Mouse (Mus musculus): ENCODE results near the gene B3gnt3. TPM values are rescaled to one million over a fixed set of nuclear protein-coding genes. Genes with fewer than 3 reads are reported as not detected.
A peak's percentile ranks its signal among the peaks of the same experiment; 100 is the strongest.

B3gnt3 gene
- polyA plus RNA-seq, 1 experiment from 2014 or later = 0.32 TPM

- H3K27ac ChIP-seq = peak within 1 kb of the TSS; percentile 66
- peaks cover 63% of the 10 kb centered on the region for H3K4me1 ChIP-seq (replicated peaks)
- peak within 1 kb of the TSS; percentile 91 for H3K9ac ChIP-seq
- no peaks in the 10 kb centered on the region for H3K36me3 ChIP-seq
- H3K4me2 ChIP-seq = peak within 1 kb of the TSS; percentile 82
- peaks cover 3% of the 10 kb centered on the region; the same call in 1 of the 2 replicates for H3K27me3 ChIP-seq
- under 1% methylated on average over 37 of the region's 54 CpGs for WGBS
- peak; percentile 83 for ATAC-seq (ENCODE audit: low FRiP score)
- no peaks in the 10 kb centered on the region for H3K9me3 ChIP-seq
- peak within 1 kb of the TSS; percentile 77 for H3K4me3 ChIP-seq
Observed at GRCm38 (mm10) chr8:71725122-71725924, 23.7 kb upstream of the B3gnt3 start, which contains the start of gene Fcho1. Fcho1 (minus strand) TSS chr8:71725716.

DNA sequence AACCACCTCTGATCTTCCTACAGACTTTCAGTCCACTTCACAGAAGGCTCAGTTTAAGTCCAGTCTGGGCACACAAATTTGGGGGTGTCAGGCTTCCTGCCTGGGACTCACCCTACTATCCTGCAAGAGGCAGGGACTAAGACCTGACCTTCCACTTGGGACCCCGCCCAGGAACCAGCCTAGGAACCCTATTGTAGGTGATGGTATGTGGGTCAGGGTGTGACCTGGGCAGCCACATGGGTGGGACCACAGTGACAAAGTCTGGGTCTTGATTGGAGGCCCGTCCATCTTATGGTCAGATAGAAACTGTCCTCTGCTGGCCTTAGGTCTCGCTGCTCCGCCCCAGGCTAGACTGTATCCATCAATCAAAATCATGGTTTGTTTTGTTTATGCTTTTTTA is 22.8 kb upstream of the B3gnt3 start:
- peak overlapping the region; percentile 82 for H3K4me2 ChIP-seq
- H3K27me3 ChIP-seq = no peaks in the 10 kb centered on the region
- peak overlapping the region; percentile 77 for H3K4me3 ChIP-seq
- H3K9me3 ChIP-seq = no peaks in the 10 kb centered on the region
- ATAC-seq (ENCODE audit: low FRiP score) = no peak
- peak overlapping the region; percentile 91 for H3K9ac ChIP-seq
- H3K4me1 ChIP-seq (replicated peaks) = peaks cover 71% of the 10 kb centered on the region
- no peaks in the 10 kb centered on the region for H3K36me3 ChIP-seq
- H3K27ac ChIP-seq = no peak overlapping the region
- 69% methylated on average over 4 of the region's 4 CpGs for WGBS

DNA sequence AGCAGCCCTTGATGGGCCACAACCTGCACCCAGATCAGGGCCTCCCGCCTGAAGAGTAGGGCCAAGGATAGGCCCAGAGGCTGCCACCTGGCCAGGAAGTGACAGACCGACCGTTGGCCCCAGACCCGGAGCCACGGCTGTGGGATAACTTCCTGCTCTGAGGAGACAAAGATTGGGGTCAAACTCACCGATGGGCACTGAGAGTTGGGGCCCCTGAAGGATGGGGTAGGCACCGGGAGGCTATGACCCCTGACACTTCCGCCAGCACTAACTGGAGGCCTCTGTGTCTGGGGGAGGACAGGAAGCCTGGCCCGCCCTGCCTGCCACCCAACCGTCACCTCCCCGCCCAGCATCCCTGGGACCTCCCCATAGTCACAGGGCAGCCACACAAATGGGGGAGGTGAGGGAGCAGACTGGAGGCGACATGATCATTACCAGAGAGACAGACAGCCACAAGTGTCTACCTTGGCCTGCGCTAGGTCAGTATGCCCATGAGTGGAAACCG is 21.5 kb upstream of the B3gnt3 start:
- Histone ChIP-seq H3K36me3 (peaks cover 3% of the 10 kb centered on the region), H3K4me1 (replicated peaks) (peaks cover 75% of the 10 kb centered on the region), H3K9me3 (no peaks in the 10 kb centered on the region), H3K4me3 (no peak overlapping the region), H3K27ac (no peak overlapping the region), H3K9ac (no peak overlapping the region), H3K27me3 (no peaks in the 10 kb centered on the region), H3K4me2 (no peak overlapping the region)
- 64% methylated on average over 14 of the region's 14 CpGs for WGBS
- no peak for ATAC-seq (ENCODE audit: low FRiP score)

DNA sequence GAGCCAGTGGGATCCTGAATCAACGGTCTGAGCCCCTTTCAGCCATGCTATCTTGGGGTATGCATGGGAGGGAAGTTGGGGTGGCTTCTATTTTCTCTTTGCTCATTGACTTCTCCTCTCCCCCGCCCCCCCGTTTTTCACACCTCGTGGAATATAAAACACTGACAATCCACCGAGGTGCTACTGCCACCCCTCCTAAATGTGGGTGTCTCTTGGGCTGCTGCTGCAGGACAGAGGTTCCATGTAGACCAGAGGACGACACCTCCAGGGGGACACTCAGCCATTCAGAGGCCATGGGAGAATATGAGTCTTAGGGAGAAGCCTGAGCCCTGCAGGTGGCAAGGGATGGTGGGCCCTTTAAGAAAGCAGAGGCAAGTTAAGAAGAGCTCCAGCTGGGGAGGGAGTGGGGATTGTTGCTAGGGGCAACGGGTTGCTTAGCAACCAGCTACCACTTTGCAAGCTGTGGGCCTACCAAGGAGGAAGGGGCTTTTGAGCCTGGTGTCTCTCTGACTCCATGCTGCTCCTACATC is 18.4 kb upstream of the B3gnt3 start:
- Histone ChIP-seq H3K27me3 (no peaks in the 10 kb centered on the region), H3K36me3 (peaks cover 32% of the 10 kb centered on the region), H3K27ac (peak overlapping the region; percentile 89), H3K9ac (peak overlapping the region; percentile 43; the same call in 1 of the 2 replicates), H3K4me2 (peak overlapping the region; percentile 34), H3K4me1 (replicated peaks) (peaks cover 73% of the 10 kb centered on the region), H3K4me3 (0 out of 2 replicates have a peak overlapping the region, but pooled peaks have one; percentile 10), H3K9me3 (no peaks in the 10 kb centered on the region)
- 25% methylated on average over 7 of the region's 7 CpGs for WGBS
- peak; percentile 82 for ATAC-seq (ENCODE audit: low FRiP score)

GRCm38 (mm10) chr8:71719218-71719617 is 17.6 kb upstream of the B3gnt3 start:
- peak; percentile 16 for ATAC-seq (ENCODE audit: low FRiP score)
- H3K27me3 ChIP-seq = no peaks in the 10 kb centered on the region
- peak overlapping the region; percentile 43; the same call in 1 of the 2 replicates for H3K9ac ChIP-seq
- peaks cover 65% of the 10 kb centered on the region for H3K4me1 ChIP-seq (replicated peaks)
- H3K27ac ChIP-seq = peak overlapping the region; percentile 89
- WGBS = 46% methylated on average over 4 of the region's 4 CpGs
- H3K36me3 ChIP-seq = peaks cover 39% of the 10 kb centered on the region
- H3K4me3 ChIP-seq = no peak overlapping the region
- 0 out of 2 replicates have a peak overlapping the region, but pooled peaks have one; percentile 34 for H3K4me2 ChIP-seq
- H3K9me3 ChIP-seq = no peaks in the 10 kb centered on the region

DNA sequence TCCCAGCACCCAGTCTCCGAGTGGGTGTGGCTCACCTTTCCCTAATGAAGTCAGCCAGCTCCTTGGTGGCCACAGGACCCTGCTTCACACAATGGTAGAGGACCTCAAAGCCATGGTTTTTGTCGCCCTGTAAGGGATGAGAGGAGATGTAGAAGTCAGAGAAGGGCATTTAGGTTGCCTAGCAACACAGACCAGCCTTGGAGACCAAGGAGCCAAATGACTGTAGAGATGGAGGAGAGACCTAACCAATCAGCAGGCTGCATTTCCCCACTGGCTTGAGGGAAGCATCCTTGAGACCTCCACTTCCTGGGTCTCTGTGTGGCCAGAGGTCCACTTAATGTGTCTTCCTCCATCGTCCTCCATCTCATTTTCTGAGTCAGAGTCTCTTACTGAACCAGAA is 16.7 kb upstream of the B3gnt3 start:
- Histone ChIP-seq H3K36me3 (peaks cover 47% of the 10 kb centered on the region), H3K4me3 (no peak overlapping the region), H3K9ac (no peak overlapping the region), H3K4me2 (no peak overlapping the region), H3K9me3 (no peaks in the 10 kb centered on the region), H3K27ac (peak overlapping the region; percentile 89; the same call in 1 of the 2 replicates), H3K27me3 (no peaks in the 10 kb centered on the region), H3K4me1 (replicated peaks) (peaks cover 56% of the 10 kb centered on the region)
- 23% methylated on average over 3 of the region's 3 CpGs for WGBS
- ATAC-seq (ENCODE audit: low FRiP score) = no peak

- Histone ChIP-seq H3K9me3 (no peaks in the 10 kb centered on the region), H3K36me3 (peaks cover 59% of the 10 kb centered on the region)
- WGBS = 93% methylated on average over 12 of the region's 12 CpGs
Observed at GRCm38 (mm10) chr8:71717096-71717495, 15.5 kb upstream of the B3gnt3 start.

GRCm38 (mm10) chr8:71716561-71717053 is 15.0 kb upstream of the B3gnt3 start:
- WGBS = 86% methylated on average over 13 of the region's 13 CpGs
- Histone ChIP-seq H3K4me3 (no peak overlapping the region), H3K4me2 (no peak overlapping the region), H3K36me3 (peaks cover 63% of the 10 kb centered on the region), H3K27me3 (no peaks in the 10 kb centered on the region), H3K9ac (no peak overlapping the region), H3K27ac (no peak overlapping the region), H3K9me3 (no peaks in the 10 kb centered on the region), H3K4me1 (replicated peaks) (peaks cover 40% of the 10 kb centered on the region)
- ATAC-seq (ENCODE audit: low FRiP score) = no peak

More at GRCm38 (mm10) chr8:71717096-71717495, 15.5 kb upstream of the B3gnt3 start:
- peaks cover 45% of the 10 kb centered on the region for H3K4me1 ChIP-seq (replicated peaks)
- no peak overlapping the region for H3K4me2 ChIP-seq
- no peak for ATAC-seq (ENCODE audit: low FRiP score)
- H3K9ac ChIP-seq = no peak overlapping the region
- no peak overlapping the region for H3K4me3 ChIP-seq
- H3K27ac ChIP-seq = no peak overlapping the region
- no peaks in the 10 kb centered on the region for H3K27me3 ChIP-seq

GRCm38 (mm10) chr8:71715531-71715930 is 13.9 kb upstream of the B3gnt3 start:
- H3K36me3 ChIP-seq = peaks cover 72% of the 10 kb centered on the region

GRCm38 (mm10) chr8:71711574-71711973 is 10.0 kb upstream of the B3gnt3 start:
- H3K27ac ChIP-seq = no peak overlapping the region
- no peak overlapping the region for H3K9ac ChIP-seq
- H3K4me3 ChIP-seq = no peak overlapping the region
- 90% methylated on average over 2 of the region's 2 CpGs for WGBS
- H3K9me3 ChIP-seq = no peaks in the 10 kb centered on the region
- peaks cover 5% of the 10 kb centered on the region for H3K4me1 ChIP-seq (replicated peaks)
- no peak overlapping the region for H3K4me2 ChIP-seq
- no peak for ATAC-seq (ENCODE audit: low FRiP score)
- H3K36me3 ChIP-seq = peaks cover 73% of the 10 kb centered on the region
- peaks cover 29% of the 10 kb centered on the region for H3K27me3 ChIP-seq

More at GRCm38 (mm10) chr8:71715531-71715930, 13.9 kb upstream of the B3gnt3 start:
- WGBS = 56% methylated on average over 8 of the region's 8 CpGs
- H3K4me3 ChIP-seq = no peak overlapping the region
- no peaks in the 10 kb centered on the region for H3K9me3 ChIP-seq
- no peak overlapping the region for H3K27ac ChIP-seq
- no peak for ATAC-seq (ENCODE audit: low FRiP score)
- no peak overlapping the region for H3K9ac ChIP-seq
- H3K4me1 ChIP-seq (replicated peaks) = peaks cover 29% of the 10 kb centered on the region
- H3K27me3 ChIP-seq = no peaks in the 10 kb centered on the region
- no peak overlapping the region for H3K4me2 ChIP-seq

GRCm38 (mm10) chr8:71709800-71710446 is 8.3 kb upstream of the B3gnt3 start:
- H3K36me3 ChIP-seq = peaks cover 58% of the 10 kb centered on the region

More at GRCm38 (mm10) chr8:71709800-71710446, 8.3 kb upstream of the B3gnt3 start:
- ATAC-seq (ENCODE audit: low FRiP score) = peak; percentile 76
- Histone ChIP-seq H3K4me2 (peak overlapping the region; percentile 44), H3K27me3 (peaks cover 35% of the 10 kb centered on the region), H3K9me3 (no peaks in the 10 kb centered on the region), H3K9ac (no peak overlapping the region), H3K4me1 (replicated peaks) (peaks cover 5% of the 10 kb centered on the region), H3K4me3 (no peak overlapping the region), H3K27ac (no peak overlapping the region)
- WGBS = 22% methylated on average over 25 of the region's 25 CpGs

Data from hindbrain, embryonic 13.5 days (tissue).